Mouse (Mus musculus): ENCODE results near the gene Irf2. TPM values are rescaled to one million over a fixed set of nuclear protein-coding genes. Genes with fewer than 3 reads are reported as not detected.

Gene Irf2
- polyA plus RNA-seq, 1 experiment from 2014 or later = 11.1 TPM

GRCm38 (mm10) chr8:46706730-46707129 is 32.8 kb upstream of the Irf2 start:
- WGBS = 85% methylated on average over 5 of the region's 5 CpGs
- H3K4me1 ChIP-seq (replicated peaks; ENCODE audit: control insufficient read depth, insufficient read depth, low read length) = no peaks in the 10 kb centered on the region
- H3K9ac ChIP-seq (ENCODE audit: low read depth, low read length) = no peak overlapping the region
- no peak overlapping the region for H3K4me2 ChIP-seq (replicated peaks; ENCODE audit: low read depth, low read length)
- H3K9me3 ChIP-seq (ENCODE audit: control insufficient read depth, low read length) = no peaks in the 10 kb centered on the region
- no peaks in the 10 kb centered on the region for H3K36me3 ChIP-seq (ENCODE audit: control insufficient read depth, insufficient read depth, low read length)
- no peak overlapping the region for H3K27ac ChIP-seq (ENCODE audit: low read depth, low read length)
- no peak for ATAC-seq (ENCODE audit: low FRiP score)
- H3K4me3 ChIP-seq (ENCODE audit: low read depth, low read length) = no peak overlapping the region
- DNase-seq (ENCODE audit: low spot score) = no peak
- no peaks in the 10 kb centered on the region for H3K27me3 ChIP-seq (ENCODE audit: control insufficient read depth, insufficient read depth, low read length)

GRCm38 (mm10) chr8:46709302-46709701 is 30.2 kb upstream of the Irf2 start:
- ATAC-seq (ENCODE audit: low FRiP score) (no peak), DNase-seq (ENCODE audit: low spot score) (no peak)
- Histone ChIP-seq H3K4me2 (replicated peaks; ENCODE audit: low read depth, low read length) (no peak overlapping the region), H3K4me1 (replicated peaks; ENCODE audit: control insufficient read depth, insufficient read depth, low read length) (no peaks in the 10 kb centered on the region), H3K9me3 (ENCODE audit: control insufficient read depth, low read length) (no peaks in the 10 kb centered on the region), H3K4me3 (ENCODE audit: low read depth, low read length) (no peak overlapping the region), H3K27me3 (ENCODE audit: control insufficient read depth, insufficient read depth, low read length) (no peaks in the 10 kb centered on the region), H3K36me3 (ENCODE audit: control insufficient read depth, insufficient read depth, low read length) (no peaks in the 10 kb centered on the region), H3K27ac (ENCODE audit: low read depth, low read length) (no peak overlapping the region), H3K9ac (ENCODE audit: low read depth, low read length) (no peak overlapping the region)
- WGBS = 88% methylated on average over 4 of the region's 4 CpGs

- H3K9ac ChIP-seq (ENCODE audit: low read depth, low read length) = no peak overlapping the region
- H3K4me2 ChIP-seq (replicated peaks; ENCODE audit: low read depth, low read length) = no peak overlapping the region
- H3K27ac ChIP-seq (ENCODE audit: low read depth, low read length) = no peak overlapping the region
- no peaks in the 10 kb centered on the region for H3K4me1 ChIP-seq (replicated peaks; ENCODE audit: control insufficient read depth, insufficient read depth, low read length)
- ATAC-seq (ENCODE audit: low FRiP score) (no peak), DNase-seq (ENCODE audit: low spot score) (no peak)
- no peaks in the 10 kb centered on the region for H3K27me3 ChIP-seq (ENCODE audit: control insufficient read depth, insufficient read depth, low read length)
- no peaks in the 10 kb centered on the region for H3K9me3 ChIP-seq (ENCODE audit: control insufficient read depth, low read length)
- H3K4me3 ChIP-seq (ENCODE audit: low read depth, low read length) = no peak overlapping the region
- no peaks in the 10 kb centered on the region for H3K36me3 ChIP-seq (ENCODE audit: control insufficient read depth, insufficient read depth, low read length)
- WGBS = 90% methylated on average over 8 of the region's 8 CpGs
Measured at GRCm38 (mm10) chr8:46710289-46710688, 29.2 kb upstream of the Irf2 start.

- Histone ChIP-seq H3K36me3 (ENCODE audit: control insufficient read depth, insufficient read depth, low read length) (no peaks in the 10 kb centered on the region), H3K27me3 (ENCODE audit: control insufficient read depth, insufficient read depth, low read length) (no peaks in the 10 kb centered on the region), H3K9ac (ENCODE audit: low read depth, low read length) (no peak overlapping the region), H3K4me3 (ENCODE audit: low read depth, low read length) (no peak overlapping the region), H3K4me2 (replicated peaks; ENCODE audit: low read depth, low read length) (no peak overlapping the region), H3K27ac (ENCODE audit: low read depth, low read length) (no peak overlapping the region), H3K9me3 (ENCODE audit: control insufficient read depth, low read length) (no peaks in the 10 kb centered on the region), H3K4me1 (replicated peaks; ENCODE audit: control insufficient read depth, insufficient read depth, low read length) (peaks cover 2% of the 10 kb centered on the region; the same call in 1 of the 2 replicates)
- ATAC-seq (ENCODE audit: low FRiP score) (no peak), DNase-seq (ENCODE audit: low spot score) (no peak)
- WGBS = 50% methylated on average over 2 of the region's 2 CpGs
Measured at GRCm38 (mm10) chr8:46711496-46711895, 28.0 kb upstream of the Irf2 start.

- no peaks in the 10 kb centered on the region for H3K9me3 ChIP-seq (ENCODE audit: control insufficient read depth, low read length)
- no peak overlapping the region for H3K4me2 ChIP-seq (replicated peaks; ENCODE audit: low read depth, low read length)
- 90% methylated on average over 11 of the region's 11 CpGs for WGBS
- H3K9ac ChIP-seq (ENCODE audit: low read depth, low read length) = no peak overlapping the region
- H3K4me3 ChIP-seq (ENCODE audit: low read depth, low read length) = no peak overlapping the region
- H3K27ac ChIP-seq (ENCODE audit: low read depth, low read length) = no peak overlapping the region
- DNase-seq (ENCODE audit: low spot score) = no peak
- H3K4me1 ChIP-seq (replicated peaks; ENCODE audit: control insufficient read depth, insufficient read depth, low read length) = peaks cover 2% of the 10 kb centered on the region; the same call in 1 of the 2 replicates
- no peak for ATAC-seq (ENCODE audit: low FRiP score)
- H3K36me3 ChIP-seq (ENCODE audit: control insufficient read depth, insufficient read depth, low read length) = no peaks in the 10 kb centered on the region
- H3K27me3 ChIP-seq (ENCODE audit: control insufficient read depth, insufficient read depth, low read length) = no peaks in the 10 kb centered on the region
Measured at GRCm38 (mm10) chr8:46713178-46713577, 26.4 kb upstream of the Irf2 start.

- no peak overlapping the region for H3K4me3 ChIP-seq (ENCODE audit: low read depth, low read length)
- WGBS = 71% methylated on average over 6 of the region's 6 CpGs
- ATAC-seq (ENCODE audit: low FRiP score) = no peak
Measured at GRCm38 (mm10) chr8:46713844-46714243, 25.7 kb upstream of the Irf2 start.

GRCm38 (mm10) chr8:46714400-46714799 is 25.1 kb upstream of the Irf2 start:
- Histone ChIP-seq H3K4me3 (ENCODE audit: low read depth, low read length) (no peak overlapping the region), H3K9ac (ENCODE audit: low read depth, low read length) (no peak overlapping the region), H3K36me3 (ENCODE audit: control insufficient read depth, insufficient read depth, low read length) (no peaks in the 10 kb centered on the region), H3K4me2 (replicated peaks; ENCODE audit: low read depth, low read length) (no peak overlapping the region), H3K4me1 (replicated peaks; ENCODE audit: control insufficient read depth, insufficient read depth, low read length) (peaks cover 2% of the 10 kb centered on the region; the same call in 1 of the 2 replicates), H3K9me3 (ENCODE audit: control insufficient read depth, low read length) (no peaks in the 10 kb centered on the region), H3K27ac (ENCODE audit: low read depth, low read length) (no peak overlapping the region), H3K27me3 (ENCODE audit: control insufficient read depth, insufficient read depth, low read length) (no peaks in the 10 kb centered on the region)
- no peak for ATAC-seq (ENCODE audit: low FRiP score)
- DNase-seq (ENCODE audit: low spot score) = no peak
- 79% methylated on average over 3 of the region's 3 CpGs for WGBS

More at GRCm38 (mm10) chr8:46713844-46714243, 25.7 kb upstream of the Irf2 start:
- Histone ChIP-seq H3K9ac (ENCODE audit: low read depth, low read length) (no peak overlapping the region), H3K27ac (ENCODE audit: low read depth, low read length) (no peak overlapping the region), H3K4me1 (replicated peaks; ENCODE audit: control insufficient read depth, insufficient read depth, low read length) (peaks cover 2% of the 10 kb centered on the region; the same call in 1 of the 2 replicates), H3K36me3 (ENCODE audit: control insufficient read depth, insufficient read depth, low read length) (no peaks in the 10 kb centered on the region), H3K9me3 (ENCODE audit: control insufficient read depth, low read length) (no peaks in the 10 kb centered on the region), H3K4me2 (replicated peaks; ENCODE audit: low read depth, low read length) (no peak overlapping the region), H3K27me3 (ENCODE audit: control insufficient read depth, insufficient read depth, low read length) (no peaks in the 10 kb centered on the region)
- no peak for DNase-seq (ENCODE audit: low spot score)

GRCm38 (mm10) chr8:46716477-46716876 is 23.1 kb upstream of the Irf2 start:
- no peak overlapping the region for H3K9ac ChIP-seq (ENCODE audit: low read depth, low read length)
- no peak for ATAC-seq (ENCODE audit: low FRiP score)
- no peak for DNase-seq (ENCODE audit: low spot score)
- H3K4me3 ChIP-seq (ENCODE audit: low read depth, low read length) = no peak overlapping the region
- H3K4me2 ChIP-seq (replicated peaks; ENCODE audit: low read depth, low read length) = no peak overlapping the region
- no peak overlapping the region for H3K27ac ChIP-seq (ENCODE audit: low read depth, low read length)
- H3K4me1 ChIP-seq (replicated peaks; ENCODE audit: control insufficient read depth, insufficient read depth, low read length) = peaks cover 2% of the 10 kb centered on the region; the same call in 1 of the 2 replicates
- no peaks in the 10 kb centered on the region for H3K9me3 ChIP-seq (ENCODE audit: control insufficient read depth, low read length)
- WGBS = 47% methylated on average over 11 of the region's 11 CpGs
- no peaks in the 10 kb centered on the region for H3K27me3 ChIP-seq (ENCODE audit: control insufficient read depth, insufficient read depth, low read length)
- H3K36me3 ChIP-seq (ENCODE audit: control insufficient read depth, insufficient read depth, low read length) = no peaks in the 10 kb centered on the region

- no peak overlapping the region for H3K4me3 ChIP-seq (ENCODE audit: low read depth, low read length)
- ATAC-seq (ENCODE audit: low FRiP score) (no peak), DNase-seq (ENCODE audit: low spot score) (no peak)
- H3K9me3 ChIP-seq (ENCODE audit: control insufficient read depth, low read length) = no peaks in the 10 kb centered on the region
- 75% methylated on average over 6 of the region's 6 CpGs for WGBS
- no peaks in the 10 kb centered on the region for H3K27me3 ChIP-seq (ENCODE audit: control insufficient read depth, insufficient read depth, low read length)
- H3K4me2 ChIP-seq (replicated peaks; ENCODE audit: low read depth, low read length) = no peak overlapping the region
- H3K9ac ChIP-seq (ENCODE audit: low read depth, low read length) = no peak overlapping the region
- no peaks in the 10 kb centered on the region for H3K36me3 ChIP-seq (ENCODE audit: control insufficient read depth, insufficient read depth, low read length)
- peaks cover 2% of the 10 kb centered on the region; the same call in 1 of the 2 replicates for H3K4me1 ChIP-seq (replicated peaks; ENCODE audit: control insufficient read depth, insufficient read depth, low read length)
- H3K27ac ChIP-seq (ENCODE audit: low read depth, low read length) = no peak overlapping the region
Measured at GRCm38 (mm10) chr8:46717170-46717569, 22.4 kb upstream of the Irf2 start.

All from hindbrain, embryonic 11.5 days (tissue).